Mouse (Mus musculus) forebrain, embryonic 14.5 days (tissue): ENCODE data around the gene Trappc10. TPM values are rescaled to one million over a fixed set of nuclear protein-coding genes. Genes with fewer than 3 reads are reported as not detected.

Experiments
- ATAC-seq: fragments of 200-750 bp; cut with Nextera tagmentation; 2 replicates; pipeline ENCODE4 v1.8.0; 2017; ENCODE audit warnings: mild to moderate bottlenecking, moderate library complexity
- DNase-seq: peaks from one replicate; pipeline ENCODE4 v3.0.0-alpha.2; 2015; ENCODE audit warnings: low spot score
- H3K27ac ChIP-seq: fragments of 300-500 bp; sonication (generic); 2 replicates; pipeline ENCODE4 v1.5.1; 2014; ENCODE audit warnings: low read depth, mild to moderate bottlenecking, control low read depth, low read length, moderate library complexity
- H3K27me3 ChIP-seq: fragments of 300-500 bp; sonication (generic); replicated peaks from 2 replicates; pipeline ENCODE4 v1.6.1; 2014; ENCODE audit warnings: low read length, control low read depth, mixed read lengths; ENCODE audit not compliant: control insufficient read depth, insufficient read depth
- H3K36me3 ChIP-seq: fragments of 300-500 bp; sonication (generic); 2 replicates; pipeline ENCODE4 v1.6.1; 2014; ENCODE audit warnings: low read length, control low read depth; ENCODE audit not compliant: control insufficient read depth, insufficient read depth
- H3K4me1 ChIP-seq: fragments of 300-500 bp; sonication (generic); 2 replicates; pipeline ENCODE4 v1.6.1; 2014; ENCODE audit warnings: antibody characterized with exemption, low read length, control low read depth; ENCODE audit not compliant: control insufficient read depth, insufficient read depth
- H3K4me2 ChIP-seq: fragments of 300-500 bp; sonication (generic); 2 replicates; pipeline ENCODE4 v1.6.1; 2014; ENCODE audit warnings: mild to moderate bottlenecking, control low read depth, low read length
- H3K4me3 ChIP-seq: fragments of 300-500 bp; sonication (generic); 2 replicates; pipeline ENCODE4 v1.5.1; 2014; ENCODE audit warnings: low read depth, low read length, control low read depth
- H3K9ac ChIP-seq: fragments of 300-500 bp; sonication (generic); 2 replicates; pipeline ENCODE4 v1.6.1; 2014; ENCODE audit warnings: mild to moderate bottlenecking, low read length, control low read depth, moderate library complexity
- H3K9me3 ChIP-seq: fragments of 300-500 bp; sonication (generic); replicated peaks from 2 replicates; pipeline ENCODE4 v1.6.1; 2016; ENCODE audit warnings: low read length, control low read depth, mixed read lengths; ENCODE audit not compliant: control insufficient read depth
- WGBS: fragments of 180-500 bp; shearing (Covaris S2); extraction: QIAGEN DNeasy Blood & Tissue Kit; methylation state at CpG from one replicate; pipeline ENCODE4 v1.1.7; 2014; 5-methylcytosine and 5-hydroxymethylcytosine counted together
- polyA plus RNA-seq: library from polyadenylated mRNA; unstranded; fragments of >200 nt; fragmentation: Nextera tagmentation; extraction: Ambion mirVana; gene quantifications from 2 replicates; pipeline ENCODE4 v1.2.1, GENCODE M21; 2014

The Trappc10 gene
- polyA plus RNA-seq, 1 experiment from 2014 or later, result 19.9 TPM

GRCm38 (mm10) chr10:78244058-78244437, 393 bp downstream of the Trappc10 start:
- no peaks in the 10 kb centered on the region for H3K9me3 ChIP-seq
- ATAC-seq (peak; percentile 53), DNase-seq (no peak)
- no peaks in the 10 kb centered on the region for H3K27me3 ChIP-seq
- no peak overlapping the region; the same call in 1 of the 2 replicates for H3K27ac ChIP-seq
- H3K4me1 ChIP-seq, result peaks cover 11% of the 10 kb centered on the region
- H3K4me3 ChIP-seq, result peak overlapping the region; percentile 85
- WGBS, result 0% methylated on average over 24 of the region's 33 CpGs
- peak overlapping the region; percentile 91 for H3K4me2 ChIP-seq
- H3K36me3 ChIP-seq, result no peaks in the 10 kb centered on the region
- H3K9ac ChIP-seq, result peak overlapping the region; percentile 85

- no peak overlapping the region for H3K4me3 ChIP-seq
- H3K4me2 ChIP-seq, result no peak overlapping the region
- ATAC-seq (no peak), DNase-seq (no peak)
- WGBS, result 91% methylated on average over 6 of the region's 6 CpGs
- peaks cover 11% of the 10 kb centered on the region for H3K4me1 ChIP-seq
- H3K9ac ChIP-seq, result no peak overlapping the region
- H3K9me3 ChIP-seq, result no peaks in the 10 kb centered on the region
- no peaks in the 10 kb centered on the region for H3K27me3 ChIP-seq
- no peak overlapping the region for H3K27ac ChIP-seq
- H3K36me3 ChIP-seq, result 0 out of 2 replicates have a peak, but pooled peaks cover 3% of the 10 kb centered on the region
Observed at GRCm38 (mm10) chr10:78238926-78239325, 5.5 kb downstream of the Trappc10 start.

- no peak for DNase-seq
- H3K4me2 ChIP-seq, result no peak overlapping the region
- H3K36me3 ChIP-seq, result 0 out of 2 replicates have a peak, but pooled peaks cover 3% of the 10 kb centered on the region
- ATAC-seq, result no peak
- no peak overlapping the region for H3K9ac ChIP-seq
- H3K27ac ChIP-seq, result no peak overlapping the region
- H3K4me3 ChIP-seq, result no peak overlapping the region
- peaks cover 5% of the 10 kb centered on the region for H3K4me1 ChIP-seq
- 91% methylated on average over 5 of the region's 5 CpGs for WGBS
- H3K9me3 ChIP-seq, result no peaks in the 10 kb centered on the region
- no peaks in the 10 kb centered on the region for H3K27me3 ChIP-seq
Observed at GRCm38 (mm10) chr10:78238297-78238696, 6.1 kb downstream of the Trappc10 start.

GRCm38 (mm10) chr10:78237809-78238208, 6.6 kb downstream of the Trappc10 start:
- Histone ChIP-seq H3K4me2 (no peak overlapping the region), H3K4me1 (peaks cover under 1% of the 10 kb centered on the region; the same call in 1 of the 2 replicates), H3K9me3 (no peaks in the 10 kb centered on the region), H3K27ac (no peak overlapping the region), H3K27me3 (no peaks in the 10 kb centered on the region), H3K9ac (no peak overlapping the region), H3K36me3 (0 out of 2 replicates have a peak, but pooled peaks cover 3% of the 10 kb centered on the region), H3K4me3 (no peak overlapping the region)
- no peak for DNase-seq
- WGBS, result 93% methylated on average over 6 of the region's 6 CpGs
- ATAC-seq, result no peak

DNA sequence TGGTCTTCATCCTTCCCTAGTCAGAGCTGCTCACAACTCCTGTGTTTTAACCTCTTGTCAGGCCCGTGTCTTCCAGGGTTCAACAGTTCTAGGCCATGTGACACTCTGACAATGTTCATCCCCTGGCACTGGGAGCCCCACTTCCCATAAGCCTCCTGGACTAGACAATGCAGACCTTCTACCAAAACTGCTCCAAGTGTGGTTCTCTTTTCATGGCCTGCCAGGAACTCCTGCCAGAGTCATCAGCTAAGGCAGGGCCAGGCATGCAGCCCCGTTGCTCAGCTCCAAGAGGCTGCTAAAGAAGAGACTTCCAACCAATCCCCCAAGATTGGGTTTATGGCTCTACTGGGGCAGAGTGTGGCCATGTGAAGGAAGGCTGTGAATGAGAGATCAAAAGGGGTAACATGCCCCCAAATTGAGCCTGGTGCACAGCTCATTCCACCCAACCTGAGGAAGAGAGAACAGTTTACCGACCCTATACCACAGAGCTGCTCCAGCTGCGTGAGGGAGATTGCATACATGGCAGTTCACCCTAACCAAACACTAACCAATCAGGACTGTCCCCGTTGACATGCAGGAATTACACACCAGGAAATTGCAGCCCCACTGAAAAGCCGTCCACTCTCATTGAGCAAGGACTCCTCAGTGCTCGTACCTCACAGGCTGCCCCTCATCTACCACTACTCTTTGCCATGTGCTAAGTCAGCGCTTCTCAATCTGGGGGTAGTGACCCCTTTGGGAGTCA, 7.4 kb downstream of the Trappc10 start:
- no peaks in the 10 kb centered on the region for H3K27me3 ChIP-seq
- H3K9me3 ChIP-seq, result no peaks in the 10 kb centered on the region
- no peaks in the 10 kb centered on the region for H3K4me1 ChIP-seq
- ATAC-seq (no peak), DNase-seq (peak; percentile 14)
- H3K4me3 ChIP-seq, result no peak overlapping the region
- H3K4me2 ChIP-seq, result no peak overlapping the region
- no peak overlapping the region for H3K27ac ChIP-seq
- H3K36me3 ChIP-seq, result 0 out of 2 replicates have a peak, but pooled peaks cover 3% of the 10 kb centered on the region
- WGBS, result 85% methylated on average over 8 of the region's 8 CpGs
- H3K9ac ChIP-seq, result no peak overlapping the region

DNA sequence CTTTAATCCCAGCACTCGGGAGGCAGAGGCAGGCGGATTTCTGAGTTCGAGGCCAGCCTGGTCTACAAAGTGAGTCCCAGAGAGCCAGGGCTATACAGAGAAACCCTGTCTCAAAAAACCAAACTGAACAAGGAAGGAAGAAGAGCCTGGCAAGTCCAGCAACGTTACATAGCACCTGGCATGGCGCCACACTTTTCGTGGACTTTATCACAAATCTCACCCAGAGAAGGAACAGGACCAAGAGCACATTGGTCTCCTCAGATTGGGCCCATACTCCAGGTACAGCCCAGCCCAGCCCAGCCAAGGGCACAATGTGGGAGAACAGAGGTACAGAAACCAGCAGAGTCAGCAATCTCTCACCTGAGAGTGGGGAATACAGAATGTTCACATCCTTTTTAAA, 10.7 kb downstream of the Trappc10 start:
- no peaks in the 10 kb centered on the region for H3K27me3 ChIP-seq
- no peak overlapping the region for H3K4me2 ChIP-seq
- no peak for DNase-seq
- H3K36me3 ChIP-seq, result peaks cover 16% of the 10 kb centered on the region
- H3K27ac ChIP-seq, result no peak overlapping the region
- H3K9me3 ChIP-seq, result no peaks in the 10 kb centered on the region
- no peaks in the 10 kb centered on the region for H3K4me1 ChIP-seq
- WGBS, result 87% methylated on average over 6 of the region's 6 CpGs
- no peak overlapping the region for H3K9ac ChIP-seq
- ATAC-seq, result no peak
- H3K4me3 ChIP-seq, result no peak overlapping the region

DNA sequence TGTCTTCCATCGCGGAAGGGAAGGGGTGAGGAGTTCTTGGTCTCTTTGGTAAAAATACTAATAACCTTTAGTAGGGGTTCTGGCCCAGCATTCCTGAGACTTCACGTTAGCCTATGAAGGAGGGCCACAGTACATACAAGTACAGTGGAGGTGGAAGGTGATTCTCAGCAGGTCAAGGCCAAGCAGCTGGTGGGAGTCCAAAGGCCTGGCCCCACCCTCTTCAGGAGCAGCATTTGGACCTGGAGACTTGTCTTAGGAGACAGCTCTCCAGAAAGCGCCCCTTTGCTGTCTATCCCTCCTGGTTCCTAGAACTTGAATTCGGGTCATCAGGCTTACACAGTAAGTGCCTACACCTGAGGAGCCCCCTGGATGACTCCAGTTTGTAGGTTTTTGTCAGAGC, 11.3 kb downstream of the Trappc10 start:
- Histone ChIP-seq H3K4me2 (no peak overlapping the region), H3K9ac (no peak overlapping the region), H3K4me1 (no peaks in the 10 kb centered on the region), H3K9me3 (no peaks in the 10 kb centered on the region), H3K27ac (no peak overlapping the region), H3K36me3 (peaks cover 19% of the 10 kb centered on the region), H3K4me3 (no peak overlapping the region), H3K27me3 (no peaks in the 10 kb centered on the region)
- no peak for ATAC-seq
- 90% methylated on average over 5 of the region's 5 CpGs for WGBS
- no peak for DNase-seq

GRCm38 (mm10) chr10:78232301-78232980, 12.0 kb downstream of the Trappc10 start:
- peaks cover 25% of the 10 kb centered on the region for H3K36me3 ChIP-seq
- DNase-seq (peak; percentile 54), ATAC-seq (peak; percentile 32; the same call in 1 of the 2 replicates)
- 0 out of 2 replicates have a peak overlapping the region, but pooled peaks have one; percentile 5 for H3K27ac ChIP-seq
- no peaks in the 10 kb centered on the region for H3K27me3 ChIP-seq
- WGBS, result 82% methylated on average over 4 of the region's 4 CpGs
- no peak overlapping the region for H3K9ac ChIP-seq
- H3K9me3 ChIP-seq, result no peaks in the 10 kb centered on the region
- H3K4me3 ChIP-seq, result no peak overlapping the region
- H3K4me1 ChIP-seq, result no peaks in the 10 kb centered on the region
- H3K4me2 ChIP-seq, result no peak overlapping the region

GRCm38 (mm10) chr10:78228560-78228928, 15.9 kb downstream of the Trappc10 start:
- DNase-seq (no peak), ATAC-seq (no peak)
- no peak overlapping the region for H3K4me3 ChIP-seq
- H3K27ac ChIP-seq, result no peak overlapping the region
- no peaks in the 10 kb centered on the region for H3K27me3 ChIP-seq
- H3K4me2 ChIP-seq, result no peak overlapping the region
- H3K4me1 ChIP-seq, result no peaks in the 10 kb centered on the region
- no peaks in the 10 kb centered on the region for H3K9me3 ChIP-seq
- H3K36me3 ChIP-seq, result peaks cover 39% of the 10 kb centered on the region
- H3K9ac ChIP-seq, result no peak overlapping the region
- WGBS, result 85% methylated on average over 5 of the region's 5 CpGs
